Mouse (Mus musculus): ENCODE measurements around the gene Cryz. TPM values are rescaled to one million over a fixed set of nuclear protein-coding genes. Genes with fewer than 3 reads are reported as not detected.

Gene Cryz
- 10 to 100 TPM; 16.4 to 18.8 TPM for total RNA-seq (2021)

DNA sequence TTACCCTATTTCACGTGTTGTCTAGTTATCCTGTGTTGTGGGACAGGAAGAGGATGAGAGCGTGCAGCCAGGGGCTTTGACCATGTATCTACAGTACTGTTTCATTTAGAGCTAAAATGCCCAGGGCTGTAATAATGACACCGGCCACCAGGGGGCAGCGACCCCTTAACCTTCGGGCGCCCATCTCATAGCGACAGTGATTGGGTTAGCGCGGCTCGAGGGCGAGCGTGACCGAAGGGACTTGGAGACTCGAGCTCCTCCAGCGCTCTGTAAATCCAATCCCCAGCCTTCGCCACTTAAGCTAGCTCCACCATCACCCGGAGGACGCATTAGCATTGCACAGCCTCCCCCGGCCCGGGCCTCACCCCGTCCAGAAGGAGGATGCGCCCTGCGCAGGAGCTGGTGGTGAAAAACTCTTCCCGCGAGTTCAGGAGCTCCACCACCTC, at the start of gene Cryz:
Gene Cryz (plus strand): TSS at position 224 of the 446 bp plus-strand sequence.
- intact Hi-C loops (cut with DNase I) = loop anchor here (10.0 kb wide), 1 partner anchor 498 kb away; the partner anchor contains the start of genes Fpgt and Lrriq3
- DNase-seq (ENCODE audit: low spot score) = peak; percentile 72

DNA sequence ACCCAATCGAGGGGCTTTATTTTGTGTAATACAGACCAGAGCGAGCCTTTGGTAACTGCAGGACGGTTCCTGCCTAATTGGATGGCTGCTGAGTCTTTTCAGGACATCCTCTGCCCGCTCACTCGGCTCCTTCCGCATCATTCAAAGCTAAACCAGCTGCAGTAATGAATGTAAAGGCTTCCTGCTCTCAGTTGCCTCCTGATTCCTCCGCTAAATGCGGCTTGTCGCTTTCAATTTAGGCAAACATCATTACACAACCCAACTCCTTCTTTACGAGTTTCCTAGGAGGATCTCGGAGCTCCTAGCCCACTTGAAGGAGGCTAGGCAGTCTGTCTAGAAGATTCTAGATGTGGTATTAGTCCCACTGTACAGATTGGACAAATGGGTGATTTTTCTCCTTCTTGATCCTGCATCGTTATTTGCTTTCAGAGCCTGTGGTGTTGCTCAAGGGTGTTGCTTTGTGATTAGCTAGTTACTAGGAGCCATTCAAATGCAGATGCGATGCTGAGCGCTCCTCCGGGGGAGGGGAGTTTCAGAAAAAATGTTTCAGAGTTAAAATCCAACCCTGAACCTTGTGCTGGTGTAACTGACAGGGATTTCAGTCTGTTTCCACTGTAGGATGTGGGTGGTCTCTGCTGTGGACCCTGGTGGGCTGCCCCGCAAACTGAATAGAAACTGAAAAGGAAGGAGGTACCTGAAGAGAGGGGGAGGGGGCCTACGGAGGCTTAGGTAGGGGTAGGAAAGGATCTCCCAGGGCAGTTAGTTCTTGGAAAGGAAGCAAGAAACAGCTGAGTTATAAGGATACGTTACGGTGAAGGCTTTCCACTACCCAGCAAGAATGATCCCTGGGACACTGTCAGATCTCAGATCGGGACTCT, 48.7 kb upstream of the Cryz start:
- no peak for DNase-seq (ENCODE audit: low spot score)
- intact Hi-C loops (cut with DNase I) = no loop called here

DNA sequence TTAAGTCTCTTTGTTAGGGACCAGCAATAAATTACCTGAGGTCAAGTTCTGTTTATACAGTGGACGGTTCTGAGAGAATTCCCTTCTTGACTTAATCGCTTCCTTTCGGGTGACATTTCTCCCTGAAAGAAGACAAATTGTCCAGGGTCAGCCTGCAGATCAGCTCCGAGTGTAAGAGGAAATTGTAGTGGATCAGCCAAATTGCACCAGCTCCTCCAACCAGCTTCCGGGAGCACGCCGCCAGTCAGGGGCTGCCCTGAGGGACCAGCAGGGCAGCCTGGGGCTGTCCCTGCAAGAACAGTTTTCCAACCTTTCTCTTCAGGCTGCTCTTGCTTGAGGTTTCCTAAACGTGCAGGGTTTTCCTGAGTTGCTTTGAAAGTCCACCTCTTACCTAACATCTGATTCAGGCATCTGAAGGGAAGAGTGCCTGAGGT, 47.6 kb upstream of the Cryz start:
- intact Hi-C loops (cut with DNase I) = no loop called here

DNA sequence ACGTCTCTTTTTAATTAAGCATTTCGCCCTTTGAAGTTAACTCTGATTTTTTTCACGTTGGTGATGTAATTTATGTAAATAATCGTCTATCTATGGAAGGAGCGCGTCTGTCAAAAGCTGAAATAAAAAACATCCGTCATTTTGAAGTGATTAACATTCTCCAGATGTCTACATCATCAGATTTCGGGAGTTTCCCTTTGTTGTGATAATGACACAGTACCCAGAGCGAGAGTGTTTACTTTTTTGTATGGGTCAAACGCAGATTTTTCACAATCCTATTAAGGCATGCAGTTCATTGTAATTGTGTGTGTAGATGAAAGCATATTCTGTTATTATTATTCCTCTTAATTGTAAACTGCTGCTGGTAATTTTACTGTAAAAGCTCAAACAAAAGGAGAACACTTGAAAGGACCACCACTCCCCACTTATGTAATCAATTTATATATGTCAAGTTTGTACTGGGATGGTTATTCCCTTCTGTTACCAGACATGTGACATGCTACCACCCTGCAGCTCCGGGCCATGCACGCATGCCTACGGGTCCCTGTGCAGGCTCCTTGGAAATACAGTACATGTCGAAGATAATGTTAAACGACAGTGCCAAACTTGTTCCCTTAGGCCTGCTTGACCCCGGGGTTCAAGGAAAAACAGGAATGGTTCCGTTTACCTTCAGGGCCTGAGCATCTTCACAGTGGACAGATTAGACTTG, 46.0 kb upstream of the Cryz start:
- no peak for DNase-seq (ENCODE audit: low spot score)

More for the DNA sequence above, 47.6 kb upstream of the Cryz start:
- no peak for DNase-seq (ENCODE audit: low spot score)

DNA sequence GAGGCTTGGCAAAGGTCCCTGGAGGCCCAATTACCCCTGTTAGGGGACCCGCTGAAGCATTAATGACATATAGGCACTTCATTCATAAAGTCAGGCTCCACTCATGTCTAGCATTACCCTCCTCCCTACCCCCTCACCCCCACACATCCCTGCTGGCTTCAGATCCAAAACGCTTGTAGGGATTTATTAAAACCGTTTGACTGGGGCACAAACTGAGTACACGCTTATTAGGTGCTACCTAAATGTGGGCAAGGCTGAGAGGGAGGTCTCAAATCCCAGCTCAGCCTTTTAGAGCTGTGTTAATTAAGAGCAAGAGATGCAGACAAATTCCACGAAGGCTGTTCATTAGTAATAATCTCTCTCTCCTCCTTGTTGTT, 45.5 kb upstream of the Cryz start:
- intact Hi-C loops (cut with DNase I) = no loop called here
- no peak for DNase-seq (ENCODE audit: low spot score)

More for the DNA sequence above, 46.0 kb upstream of the Cryz start:
- intact Hi-C loops (cut with DNase I) = loop anchor here (1.0 kb wide), 1 partner anchor 27 kb away; no protein-coding TSS in a partner anchor

DNA sequence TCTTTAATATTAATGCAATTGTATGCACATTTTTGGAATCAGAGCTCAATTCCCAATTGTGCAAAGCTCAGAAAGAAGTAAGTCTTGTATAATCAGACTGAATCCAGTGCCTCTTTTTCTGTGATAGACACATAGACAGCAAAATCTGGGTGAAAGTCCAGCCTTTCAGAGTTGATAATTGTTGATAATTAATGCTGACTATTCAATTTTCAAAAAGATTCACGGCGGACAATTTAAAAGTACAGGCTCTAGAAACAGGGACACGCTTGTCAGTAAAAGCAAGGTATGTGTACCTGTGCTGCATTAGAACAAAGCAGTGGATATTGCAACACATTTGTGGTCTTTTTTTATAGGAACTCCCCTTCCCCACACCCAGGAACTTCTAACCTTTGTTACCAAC, 34.3 kb upstream of the Cryz start:
- no peak for DNase-seq (ENCODE audit: low spot score)
- intact Hi-C loops (cut with DNase I) = no loop called here

DNA sequence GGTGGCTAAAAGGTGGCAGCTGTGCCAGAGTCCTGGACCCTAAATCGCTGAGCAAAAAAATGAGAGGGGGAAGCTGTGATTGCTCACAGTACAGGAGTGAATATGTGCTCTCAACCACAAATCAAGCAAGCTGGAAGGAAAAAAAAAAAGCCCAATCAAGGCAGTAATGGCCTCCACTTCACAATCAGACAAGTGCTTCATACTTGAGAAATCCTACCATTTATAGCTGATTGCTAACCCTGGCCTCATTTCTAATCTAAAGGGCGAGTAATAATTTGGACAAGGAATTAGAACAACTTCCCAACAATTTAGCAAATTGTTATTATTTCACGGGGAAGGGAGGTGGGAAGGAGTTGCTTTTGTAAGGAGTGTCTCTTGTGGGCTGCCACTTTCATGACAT, 31.1 kb upstream of the Cryz start:
- intact Hi-C loops (cut with DNase I) = no loop called here
- no peak for DNase-seq (ENCODE audit: low spot score)

DNA sequence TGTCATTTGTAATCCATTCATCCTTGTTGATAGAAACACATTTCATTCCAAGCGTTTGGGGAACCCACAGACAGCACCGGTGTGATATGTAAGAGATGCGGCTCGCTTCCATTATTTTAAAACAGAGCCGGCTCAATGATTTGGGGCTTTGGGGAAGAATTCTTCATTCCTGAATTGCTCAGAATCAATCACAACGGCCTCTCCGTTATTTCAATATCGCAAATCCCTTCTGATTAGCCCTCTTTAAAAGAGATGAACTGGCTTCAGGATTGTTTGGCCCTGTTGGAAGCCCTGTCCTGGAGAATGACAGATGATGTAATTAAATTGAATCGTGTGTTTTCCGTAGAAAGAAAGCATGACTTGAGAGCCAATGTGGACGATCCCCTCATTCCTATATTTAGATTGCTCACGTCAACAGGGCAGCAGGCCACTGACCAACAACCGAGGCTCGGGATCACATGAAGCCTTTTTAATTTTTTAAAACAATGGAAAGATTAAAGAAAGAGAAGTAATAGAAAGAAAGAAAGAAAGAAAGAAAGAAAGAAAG, 26.4 kb upstream of the Cryz start:
- intact Hi-C loops (cut with DNase I) = loop anchor here (5.0 kb wide), 1 partner anchor 243 kb away; no protein-coding TSS in a partner anchor
- DNase-seq (ENCODE audit: low spot score) = no peak

DNA sequence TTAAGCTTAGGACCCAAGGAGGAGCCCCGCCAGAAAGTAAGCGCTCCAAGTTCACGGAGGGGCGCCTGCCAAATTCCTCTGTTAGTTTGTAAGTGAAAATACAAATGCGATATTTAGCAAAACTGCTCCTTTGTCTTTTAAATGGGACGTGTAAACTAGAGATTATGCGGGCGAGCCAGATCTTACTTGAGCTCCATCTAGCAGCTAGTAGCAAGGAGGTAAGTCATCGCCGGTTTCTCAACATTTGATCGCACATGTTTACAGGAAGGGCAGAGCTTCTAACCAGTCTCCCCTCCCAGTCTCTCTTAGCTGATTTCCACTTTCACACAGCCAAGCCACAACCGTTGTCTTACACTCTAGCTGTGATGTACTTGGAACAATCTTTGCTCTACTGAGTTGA, 25.7 kb upstream of the Cryz start:
- intact Hi-C loops (cut with DNase I) = loop anchor here (5.0 kb wide), 1 partner anchor 243 kb away; no protein-coding TSS in a partner anchor
- DNase-seq (ENCODE audit: low spot score) = no peak

DNA sequence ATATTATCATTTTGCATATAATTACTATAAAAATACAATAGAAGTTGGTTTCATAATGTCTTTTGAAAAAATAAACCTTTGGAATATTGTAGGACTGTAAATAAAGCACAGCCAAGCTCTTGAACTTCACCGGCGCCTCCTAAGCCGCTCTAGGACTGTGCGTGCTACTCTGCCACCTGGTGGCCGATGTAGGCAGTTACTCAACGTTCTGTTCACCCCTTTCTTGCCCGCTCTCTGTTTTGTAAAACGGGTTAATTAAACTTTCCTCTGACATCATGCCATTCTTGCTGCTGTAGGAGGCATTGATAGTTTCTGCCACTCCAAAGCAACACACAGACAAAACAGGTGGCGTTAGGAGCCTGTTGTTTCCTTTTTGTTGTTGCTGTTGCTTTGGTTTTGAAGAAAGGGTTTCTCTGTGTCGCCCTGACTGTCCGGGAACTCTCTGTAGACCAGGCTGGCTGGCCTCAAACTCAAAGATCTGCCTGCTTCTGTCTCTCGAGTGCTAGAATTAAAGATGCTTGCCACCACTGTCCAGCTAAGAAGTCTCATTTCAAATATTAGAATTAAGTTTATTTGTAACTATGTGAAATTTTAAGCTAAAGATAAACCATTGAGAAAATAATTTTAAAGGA, 24.1 kb upstream of the Cryz start:
- intact Hi-C loops (cut with DNase I) = loop anchor here (1.0 to 5.0 kb wide), 2 partner anchors 245 to 303 kb away; no protein-coding TSS in a partner anchor
- DNase-seq (ENCODE audit: low spot score) = no peak

DNA sequence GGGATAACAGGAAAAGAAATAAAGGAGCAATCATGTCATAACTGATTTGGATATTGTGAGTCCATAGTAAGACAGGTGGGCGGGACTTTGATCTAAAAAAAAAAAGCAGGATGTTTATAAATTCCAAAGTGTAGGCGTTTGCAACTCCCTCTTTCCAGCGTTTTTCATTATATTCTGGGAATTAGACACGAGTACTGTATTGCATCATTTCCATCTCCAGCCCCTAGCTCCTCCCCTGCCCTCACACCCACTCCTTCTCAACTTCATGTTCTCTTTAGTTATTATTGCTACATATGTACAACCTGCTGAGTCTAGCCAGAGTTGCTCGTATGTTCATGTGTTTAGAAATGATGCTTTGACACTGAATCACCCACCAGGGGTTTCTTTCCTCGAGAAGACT, 22.8 kb upstream of the Cryz start:
- intact Hi-C loops (cut with DNase I) = loop anchor here (5.0 kb wide), 1 partner anchor 246 kb away; no protein-coding TSS in a partner anchor

DNA sequence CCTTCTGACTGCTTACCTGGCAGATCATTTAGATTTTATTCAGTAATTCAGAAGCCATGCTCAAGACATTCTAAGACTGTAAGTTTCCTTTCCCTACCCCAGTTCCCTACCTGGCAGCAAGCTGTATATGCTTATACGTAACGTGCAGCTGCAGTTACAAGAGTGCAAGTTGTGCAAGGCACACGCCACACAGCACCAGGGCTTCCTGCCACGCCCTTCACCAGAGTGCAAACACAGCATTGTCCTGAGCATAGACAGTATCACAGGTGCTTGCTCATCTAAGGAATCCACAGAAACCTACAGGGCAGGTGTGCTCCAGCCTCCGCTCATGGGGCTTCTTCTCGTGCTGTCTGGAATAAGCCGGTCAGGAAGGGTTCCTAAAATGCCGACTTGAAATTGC, 18.6 kb upstream of the Cryz start:
- intact Hi-C loops (cut with DNase I) = loop anchor here (1.0 kb wide), 1 partner anchor 28 kb away; no protein-coding TSS in a partner anchor
- no peak for DNase-seq (ENCODE audit: low spot score)

More for the DNA sequence above, 22.8 kb upstream of the Cryz start:
- no peak for DNase-seq (ENCODE audit: low spot score)

DNA sequence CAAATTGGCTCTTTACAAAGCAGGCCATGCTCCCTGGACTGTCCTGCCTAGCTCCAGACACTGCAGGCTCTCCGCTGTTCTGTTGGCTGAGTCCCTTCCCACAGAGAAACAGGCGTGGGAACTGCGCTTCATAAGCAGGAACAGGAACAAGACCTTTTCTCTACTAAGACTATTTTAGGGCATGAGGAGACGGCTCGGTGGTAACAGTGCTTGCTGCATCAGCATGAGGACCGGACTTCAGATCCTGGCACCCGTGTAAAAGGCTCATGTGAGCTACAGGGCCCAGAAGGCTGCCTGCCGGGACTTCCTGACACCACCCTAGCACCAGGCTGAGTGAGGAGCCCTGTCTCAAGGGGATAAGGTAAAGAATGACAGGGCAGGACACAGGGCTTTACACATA, 12.2 kb upstream of the Cryz start:
- intact Hi-C loops (cut with DNase I) = no loop called here
- DNase-seq (ENCODE audit: low spot score) = no peak

DNA sequence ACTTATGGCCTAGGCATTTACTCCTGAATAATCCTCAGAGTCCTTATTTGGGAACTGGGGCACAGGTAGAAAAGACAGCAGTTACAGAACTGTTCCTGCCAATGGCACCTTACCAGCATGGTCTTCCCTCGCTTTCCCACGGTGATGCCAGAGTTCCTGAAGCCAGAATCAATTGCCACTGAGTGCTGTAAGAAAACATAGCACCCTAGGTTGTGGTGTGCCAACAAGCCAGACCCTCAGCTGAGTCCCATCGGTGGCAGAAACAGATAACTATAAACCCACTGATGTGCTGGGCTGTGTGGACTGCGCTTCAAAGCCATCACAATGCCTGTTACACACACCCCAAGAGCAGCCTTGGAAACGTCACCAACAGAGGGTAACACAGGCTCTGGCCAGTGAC, 5.5 kb upstream of the Cryz start:
- intact Hi-C loops (cut with DNase I) = loop anchor here (10.0 kb wide), 1 partner anchor 504 kb away; the partner anchor contains the start of genes Fpgt and Lrriq3
- DNase-seq (ENCODE audit: low spot score) = no peak

DNA sequence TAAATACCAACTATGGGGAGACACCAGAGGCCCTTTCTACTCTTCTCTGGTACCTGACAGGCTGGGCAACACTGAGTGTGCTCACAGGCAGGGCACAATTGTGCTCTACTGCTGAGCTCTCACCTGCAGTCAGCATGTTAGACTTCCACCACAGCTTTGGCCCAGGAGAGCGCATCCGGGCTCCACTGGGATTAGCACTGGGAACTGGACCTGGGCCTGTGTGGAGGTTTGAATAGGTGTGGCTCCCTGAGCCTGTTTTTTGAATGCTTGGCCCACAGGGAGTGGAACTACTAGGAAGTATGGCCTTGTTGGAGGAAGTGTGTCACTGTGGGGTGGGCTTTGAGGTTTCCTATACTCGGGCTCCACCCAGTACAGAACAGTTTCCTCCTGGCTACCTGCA, 4.9 kb upstream of the Cryz start:
- intact Hi-C loops (cut with DNase I) = loop anchor here (10.0 kb wide), 1 partner anchor 503 kb away; the partner anchor contains the start of genes Fpgt and Lrriq3
- DNase-seq (ENCODE audit: low spot score) = no peak

DNA sequence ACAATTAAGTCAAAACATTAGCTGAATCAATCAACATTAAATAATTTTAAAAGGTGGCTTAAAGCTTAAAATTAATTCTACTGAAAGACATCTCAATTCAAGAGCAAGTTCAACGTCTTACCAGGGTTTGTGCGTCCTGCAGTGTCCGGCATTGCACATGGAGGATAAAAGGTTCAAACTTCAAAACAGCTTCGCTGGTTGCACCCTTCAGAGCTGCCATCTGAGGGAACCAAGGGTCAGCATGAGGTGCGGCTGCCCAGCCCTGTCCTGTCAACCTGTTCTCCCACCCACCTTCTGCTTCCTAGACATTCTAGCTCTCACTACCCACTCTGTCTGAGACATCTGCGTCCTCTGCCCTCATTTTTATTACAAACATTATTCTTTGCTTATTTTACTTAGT, 2.9 kb upstream of the Cryz start:
- intact Hi-C loops (cut with DNase I) = loop anchor here (10.0 kb wide), 1 partner anchor 501 kb away; the partner anchor contains the start of genes Fpgt and Lrriq3
- no peak for DNase-seq (ENCODE audit: low spot score)

DNA sequence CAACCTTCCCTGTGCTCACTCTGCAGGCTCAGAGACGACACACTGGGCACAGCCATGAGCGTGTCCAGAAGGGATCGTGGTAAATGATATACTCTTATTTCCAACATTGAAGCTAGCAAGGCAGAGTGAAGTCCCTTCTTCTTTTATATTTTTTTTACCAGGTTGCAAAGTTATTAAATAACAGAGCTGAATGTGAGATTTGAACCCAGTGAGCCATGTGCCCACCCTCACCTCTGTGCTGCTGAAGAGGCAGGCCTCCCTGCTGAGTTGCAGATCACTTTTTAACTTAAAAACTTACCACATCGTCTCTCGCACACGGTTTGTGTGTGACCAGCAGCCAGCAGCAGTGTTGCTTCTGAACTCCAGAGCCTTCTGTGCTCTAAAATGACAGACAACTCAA, 2.4 kb upstream of the Cryz start:
- intact Hi-C loops (cut with DNase I) = loop anchor here (10.0 kb wide), 1 partner anchor 501 kb away; the partner anchor contains the start of genes Fpgt and Lrriq3

DNA sequence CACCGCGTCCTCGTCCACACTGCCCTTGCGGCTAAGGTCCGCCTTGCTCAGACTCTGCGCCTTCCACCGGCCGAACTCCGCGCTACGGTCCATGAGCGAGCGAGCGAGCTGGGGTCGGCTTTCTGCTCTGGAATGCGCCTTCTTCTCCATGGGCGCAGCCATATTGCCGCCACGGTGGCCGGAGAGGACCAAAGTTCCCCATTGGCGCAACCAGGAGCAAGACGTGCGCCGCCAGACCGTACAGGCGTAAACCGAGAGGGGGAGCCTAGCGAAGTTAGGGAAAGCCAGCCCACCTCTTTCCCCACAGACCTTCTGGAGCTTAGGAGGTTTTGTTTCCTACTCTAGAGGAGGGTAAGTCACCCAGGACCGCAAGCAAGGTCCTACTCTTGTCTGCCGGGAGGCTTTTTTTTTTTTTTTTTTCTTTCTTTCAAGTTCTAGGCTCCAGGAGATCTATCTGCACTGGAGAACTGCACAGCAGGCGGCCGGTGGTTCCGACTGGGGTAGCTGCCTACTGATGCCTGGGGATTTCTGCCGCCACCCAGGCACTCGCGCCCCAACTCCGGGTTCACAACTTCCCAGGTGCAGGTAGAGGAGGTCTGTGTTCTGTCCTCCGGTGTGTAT, 533 bp downstream of the Cryz start, which contains the start of gene Tyw3:
Gene Tyw3 (minus strand): TSS at position 171 of the 621 bp plus-strand sequence.
- DNase-seq (ENCODE audit: low spot score) = peak; percentile 89
- intact Hi-C loops (cut with DNase I) = loop anchor here (10.0 kb wide), 1 partner anchor 498 kb away; the partner anchor contains the start of genes Fpgt and Lrriq3

More for the DNA sequence above, 2.4 kb upstream of the Cryz start:
- no peak for DNase-seq (ENCODE audit: low spot score)

DNA sequence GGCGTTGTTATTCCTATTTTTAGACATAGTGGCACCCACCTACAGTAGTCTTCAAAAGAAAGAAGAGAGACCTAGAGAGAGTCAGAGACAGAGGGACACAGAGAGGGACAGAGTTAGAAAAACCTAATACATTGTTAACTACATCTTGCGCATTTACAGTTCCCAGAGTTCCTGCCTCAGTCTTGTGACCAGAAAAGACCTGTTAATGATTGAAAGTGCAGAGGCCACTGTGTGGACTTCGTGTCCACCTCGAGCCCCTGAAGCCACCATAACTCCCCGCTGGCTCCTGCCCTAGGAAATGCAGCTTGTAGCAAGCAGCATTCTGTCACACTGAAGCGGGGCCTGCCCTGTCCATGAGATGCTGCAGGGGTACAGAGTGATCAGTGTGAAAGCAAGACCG, 1.1 kb downstream of the Cryz start:
- intact Hi-C loops (cut with DNase I) = loop anchor here (10.0 kb wide), 1 partner anchor 497 kb away; the partner anchor contains the start of genes Fpgt and Lrriq3
- DNase-seq (ENCODE audit: low spot score) = no peak

Measured in heart, postnatal 25 days (tissue).